Mouse (Mus musculus) MEL-GATA-1-ER (cell line): ENCODE measurements around the gene Olfr943.

Experiments used
- DNase-seq: peaks from one replicate; pipeline ENCODE4 v3.0.0-alpha.2; 2012; ENCODE audit warnings: low read depth; ENCODE audit errors: extremely low read depth

Olfr943 gene

DNA sequence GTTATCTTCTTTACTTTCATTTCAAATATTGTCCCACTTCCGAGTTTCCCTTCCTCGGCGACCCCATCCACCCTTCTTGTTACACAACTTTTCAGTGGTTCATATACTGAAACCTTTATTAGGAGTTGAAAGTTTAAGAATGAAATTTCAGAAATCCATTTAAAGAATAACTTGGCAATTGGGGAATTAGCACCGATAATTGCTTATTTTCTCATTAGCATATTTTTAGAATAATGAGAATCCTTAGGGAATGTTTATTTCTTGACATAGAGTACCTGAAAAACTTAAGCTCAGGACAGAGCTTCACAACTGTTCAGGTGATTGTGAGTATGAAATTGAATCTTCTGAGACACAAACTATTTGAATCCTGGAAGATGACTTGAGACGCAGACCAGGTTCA lies at the start of gene Olfr943:
TSS of gene Olfr943 (plus strand) at position 301 of the 400 bp plus-strand sequence.
- no peak for DNase-seq

DNA sequence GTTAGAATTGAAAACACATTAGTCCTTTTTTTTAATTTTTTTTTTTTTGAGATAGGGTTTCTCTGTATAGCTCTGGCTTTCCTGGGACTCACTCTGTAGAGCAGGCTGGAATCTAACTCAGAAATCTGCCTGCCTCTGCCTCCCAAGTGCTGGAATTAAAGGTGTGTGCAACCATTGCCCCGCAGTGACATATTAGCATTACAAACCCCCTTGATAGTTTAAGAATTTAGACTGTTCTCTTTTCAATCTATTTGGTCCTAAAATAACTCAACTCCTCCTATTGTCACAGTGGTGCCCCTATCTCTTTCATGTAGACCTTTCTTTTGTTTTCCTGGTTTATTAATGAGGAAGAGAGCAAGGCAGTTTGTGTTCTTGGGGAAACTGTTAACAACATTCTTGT lies 38.8 kb upstream of the Olfr943 start:
- DNase-seq, result no peak

DNA sequence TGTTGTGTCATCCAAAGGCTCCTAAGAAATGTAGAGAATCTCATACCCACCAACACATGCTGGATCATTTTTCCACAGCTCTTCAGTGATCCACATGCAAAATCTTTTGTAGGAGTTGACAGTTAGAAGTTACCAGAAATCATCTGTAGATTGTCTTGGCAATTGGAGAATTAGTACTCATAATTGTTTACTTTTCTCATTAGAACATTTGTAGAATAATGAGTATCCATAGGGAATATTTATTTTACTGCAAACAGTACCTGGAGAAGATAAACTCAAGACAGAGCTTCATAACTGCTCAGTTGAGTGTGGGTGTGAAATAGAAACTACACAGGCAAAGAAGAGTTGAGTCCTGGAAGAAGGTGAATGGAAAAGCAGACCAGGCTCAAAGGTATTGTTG lies 38.3 kb upstream of the Olfr943 start, which contains the start of gene Olfr27:
TSS of gene Olfr27 (plus strand) at position 301 of the 400 bp plus-strand sequence.
- no peak for DNase-seq

DNA sequence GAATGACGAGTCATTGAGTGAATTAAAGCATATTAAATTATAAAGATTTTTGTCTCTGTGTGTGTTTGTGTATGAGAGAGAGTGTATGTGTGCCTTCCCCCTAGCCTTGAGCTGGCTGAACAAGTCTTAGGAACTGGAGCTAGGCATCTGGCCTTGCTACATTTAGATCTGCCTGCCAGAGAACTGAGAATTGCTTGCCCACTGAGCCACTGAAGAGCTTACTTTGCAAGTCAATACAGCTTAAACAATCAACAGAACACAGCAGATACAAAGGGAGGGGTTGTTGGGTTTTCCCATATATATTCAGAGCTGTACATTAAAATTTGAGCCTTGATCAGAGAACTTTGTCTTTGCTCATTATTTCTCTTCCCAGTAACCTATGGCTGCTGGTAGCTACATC lies 13.7 kb upstream of the Olfr943 start:
- DNase-seq, result no peak

DNA sequence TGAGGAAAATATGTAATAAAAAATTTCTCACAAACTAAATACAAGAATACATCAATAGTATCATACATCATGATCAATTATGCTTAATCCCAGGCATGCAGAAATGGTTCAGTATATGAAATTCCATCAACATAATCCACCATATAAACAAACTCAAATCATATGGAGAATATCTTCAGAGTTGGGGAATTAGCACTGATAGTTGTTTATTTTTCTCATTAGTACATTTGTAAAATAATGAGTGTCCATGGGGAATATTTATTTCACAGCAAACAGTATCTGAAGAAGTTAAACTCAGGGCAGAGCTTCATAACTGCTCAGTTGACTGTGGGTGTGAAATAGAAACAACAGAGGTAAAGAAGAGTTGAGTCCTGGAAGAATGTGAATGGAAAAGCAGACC lies 35.5 kb downstream of the Olfr943 start, which contains the start of gene Olfr944:
TSS of gene Olfr944 (plus strand) at position 301 of the 400 bp plus-strand sequence.
- DNase-seq, result no peak
